Mouse (Mus musculus): Measurements from ENCODE around the gene Ddah1.

DNA sequence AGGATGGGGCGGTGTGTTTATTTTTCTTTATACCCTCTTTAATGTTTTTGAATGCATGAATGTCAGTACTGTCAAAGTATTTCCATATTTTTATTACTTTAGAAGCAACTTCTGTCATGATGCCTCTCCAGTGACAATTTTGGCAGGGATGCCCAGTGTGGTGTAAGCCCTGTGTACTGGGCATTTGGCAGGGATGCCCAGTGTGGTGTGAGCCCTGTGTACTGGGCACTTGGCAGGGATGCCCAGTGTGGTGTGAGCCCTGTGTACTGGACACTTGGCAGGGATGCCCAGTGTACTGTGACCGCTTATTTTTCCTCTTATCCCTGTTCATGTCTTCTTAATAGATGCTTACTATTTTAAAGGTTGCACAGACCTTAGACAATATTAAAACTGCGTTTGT is 85.4 kb downstream of the Ddah1 start:
- TF ChIP-seq GATA1 (IDR thresholded peaks at IDR 0.05; ENCODE audit: borderline replicate concordance, low read length) (no peak), FLI1 (IDR thresholded peaks at IDR 0.05; ENCODE audit: low read length) (no peak)

Measured in megakaryocyte, embryonic 14.5 days (primary cell).